Mouse (Mus musculus): ENCODE measurements around the gene Bcam.

DNA sequence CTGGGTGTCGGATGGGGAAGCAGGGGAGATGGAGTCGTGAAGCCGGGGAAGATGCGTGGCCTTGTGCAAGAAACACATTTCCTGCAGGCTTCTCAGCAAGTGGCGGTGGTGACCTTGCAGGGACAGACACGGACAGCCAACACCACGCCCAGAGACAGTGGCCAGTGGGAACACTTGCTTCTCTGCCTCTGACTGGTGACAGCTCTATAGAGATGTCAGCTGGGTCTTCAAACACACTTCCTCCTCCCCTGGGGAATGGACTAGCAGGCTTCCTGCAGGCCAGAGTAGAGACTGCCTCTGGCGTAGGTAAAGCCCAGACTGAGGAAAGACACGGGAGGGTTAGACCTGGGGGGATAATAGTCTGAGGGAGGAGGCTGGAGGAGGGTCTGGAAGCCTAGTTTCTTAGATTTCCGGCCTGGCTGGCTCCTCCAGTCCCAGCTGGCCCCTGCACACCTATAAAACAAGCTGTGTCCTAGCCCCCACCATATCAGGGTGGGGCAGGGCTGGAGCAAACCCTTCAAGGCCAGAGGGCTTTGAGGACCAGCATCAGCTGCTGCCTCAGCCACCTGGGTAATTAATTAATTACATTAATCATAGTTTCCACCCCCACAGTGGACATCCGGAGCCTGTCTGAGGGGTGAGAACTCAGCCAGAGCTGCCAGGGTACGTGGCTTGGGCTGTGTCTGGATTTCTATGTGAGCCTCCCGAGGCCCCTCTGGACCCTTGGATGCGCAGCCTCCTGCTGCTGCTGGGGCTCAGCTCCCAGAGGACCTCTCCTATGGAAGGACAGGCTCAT lies 26.0 kb downstream of the Bcam start:
- no peak for TF ChIP-seq ZC3H11A (IDR thresholded peaks at IDR 0.05; ENCODE audit: low read depth, low read length)
- no peak for TF ChIP-seq TCF12 (IDR thresholded peaks at IDR 0.05; ENCODE audit: low read depth, low read length)
- no peak for TF ChIP-seq CTCF (IDR thresholded peaks at IDR 0.05 in 2 of 3, conservative IDR thresholded peaks at IDR 0.05 in 1 of 3; ENCODE audit: control insufficient read depth in 1 of 3, insufficient read depth in 1 of 3, low read depth in 2 of 3, low read length in 3 of 3, poor library complexity in 1 of 3, severe bottlenecking in 1 of 3)
- no peak for TF ChIP-seq GATA1 (IDR thresholded peaks at IDR 0.05; ENCODE audit: low read depth, low read length)
- TF ChIP-seq UBTF (IDR thresholded peaks at IDR 0.05; ENCODE audit: borderline replicate concordance, insufficient read depth, low read depth, low read length), result no peak
- no peak for TF ChIP-seq MYB (IDR thresholded peaks at IDR 0.05; ENCODE audit: low read depth, low read length)
